Mouse (Mus musculus) adrenal gland, postnatal 36 days (tissue): ENCODE measurements at regions not wholly inside any gene's neighbourhood (a gene's known extent, or its start where the extent isn't known, plus 50 kb on each side); places are given as distances from the start of the nearest gene placed in this dataset.

ENCODE experiments used
- DNase-seq, 2 experiments: peaks; one replicate each; pipeline ENCODE4 v3.0.0; 2021; ENCODE audit warnings: mixed read lengths in 1 of 2

DNA sequence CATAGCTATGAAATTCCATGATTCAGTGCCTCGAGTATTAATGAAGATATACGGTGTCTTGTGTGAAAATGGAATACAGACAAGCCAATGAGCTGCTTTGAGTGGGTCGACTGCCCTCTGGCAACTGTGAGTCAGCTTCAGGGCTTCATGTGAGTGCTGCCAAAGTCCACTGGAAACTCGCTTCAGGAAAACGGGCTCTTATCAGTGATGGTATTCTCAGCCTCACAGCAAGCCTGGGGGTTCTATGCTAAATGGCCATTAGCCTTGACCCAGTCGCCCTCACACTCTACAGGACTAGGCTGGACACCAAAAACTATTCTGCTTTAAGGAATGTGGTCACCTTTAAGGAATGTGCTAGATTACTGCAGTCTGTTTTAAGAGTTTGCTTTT is 477.8 kb downstream of the Efnb2 start:
- peak; percentile 2 to 7 for DNase-seq

DNA sequence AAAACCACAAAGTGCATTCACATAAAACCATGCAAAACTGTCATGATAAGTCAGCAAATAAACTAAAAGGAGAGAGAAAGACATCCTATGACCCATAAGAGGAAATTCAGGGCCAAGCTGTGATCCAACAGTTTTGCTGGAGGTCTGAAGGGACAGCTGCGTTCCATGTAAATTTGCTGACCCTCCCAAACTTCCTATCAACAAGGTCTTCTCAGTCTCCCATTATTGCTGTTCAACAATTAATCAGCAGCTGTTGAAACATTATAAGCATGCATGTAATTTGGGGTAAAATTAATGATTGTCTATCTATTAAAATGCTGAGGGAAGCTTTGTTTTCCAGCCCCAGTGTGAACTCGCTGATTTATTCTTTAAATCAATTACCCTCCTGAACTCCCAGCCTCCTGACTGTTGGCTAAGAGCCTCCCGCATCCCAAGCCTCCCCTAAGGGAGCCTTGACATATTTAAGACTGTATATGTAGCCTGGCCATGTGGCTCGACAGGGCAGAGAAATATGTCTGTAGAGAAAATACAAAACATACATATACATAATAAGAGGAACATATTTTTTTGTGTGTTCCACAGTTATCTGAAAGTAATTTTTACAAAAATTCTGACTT is 478.3 kb downstream of the Efnb2 start:
- DNase-seq: no peak

DNA sequence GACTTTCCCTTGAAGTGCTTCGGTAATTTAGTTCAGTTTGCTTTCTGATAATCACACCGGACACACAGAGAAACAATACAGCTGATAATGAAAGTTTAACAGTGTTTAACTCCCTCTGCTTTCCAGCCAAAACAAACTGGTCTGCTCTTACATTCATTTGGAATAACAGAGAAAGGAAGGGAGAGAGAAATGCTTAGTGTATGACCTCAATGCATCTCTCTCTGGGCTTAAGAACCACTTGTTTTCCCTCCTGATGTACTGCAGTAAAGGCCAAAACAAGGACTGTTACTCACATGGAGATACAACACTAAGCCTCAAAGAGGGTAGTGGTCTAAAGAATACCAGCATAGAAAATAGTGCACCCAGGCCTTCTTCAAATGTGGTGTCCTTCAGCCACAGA is 478.9 kb downstream of the Efnb2 start:
- DNase-seq: no peak

GRCm38 (mm10) chr8:8174286-8174685 is 486.8 kb downstream of the Efnb2 start:
- no peak for DNase-seq

DNA sequence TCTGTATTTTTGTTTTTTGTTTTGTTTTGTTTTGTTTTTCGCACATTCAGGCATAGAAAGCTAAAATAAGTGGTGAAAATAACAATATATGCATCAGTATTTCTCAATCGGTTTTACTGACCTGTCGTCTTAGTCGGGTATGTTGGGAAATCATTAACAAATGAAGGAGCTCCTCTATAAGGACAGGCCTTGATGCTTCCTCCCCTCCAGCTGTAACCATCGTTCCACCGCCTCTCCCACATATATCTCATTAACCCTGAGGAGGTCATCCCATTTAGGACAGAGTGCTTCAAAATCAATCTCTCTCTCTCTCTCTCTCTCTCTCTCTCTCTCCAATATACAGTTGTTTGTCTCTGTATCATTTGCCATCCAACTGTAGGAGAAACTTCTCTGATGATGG is 492.4 kb downstream of the Efnb2 start:
- no peak for DNase-seq

DNA sequence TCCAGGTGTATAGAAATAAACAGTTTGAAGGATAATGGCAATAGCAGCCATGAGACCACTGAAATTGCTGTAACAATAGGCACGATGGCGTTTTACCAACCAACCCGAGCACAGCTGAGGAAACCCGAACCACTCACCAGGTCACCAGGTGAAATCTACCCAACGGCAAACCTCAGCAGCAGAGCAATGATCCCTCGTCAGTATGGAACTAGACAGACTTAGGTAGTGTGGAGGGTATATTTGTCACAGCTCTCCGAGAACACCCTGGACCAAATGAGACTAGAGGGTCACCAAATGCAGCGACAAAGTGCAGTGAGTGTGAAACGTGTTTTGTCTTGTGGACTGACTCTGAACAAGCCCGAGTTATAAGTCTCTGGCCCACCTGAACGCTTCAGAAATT is 492.8 kb downstream of the Efnb2 start:
- no peak for DNase-seq

DNA sequence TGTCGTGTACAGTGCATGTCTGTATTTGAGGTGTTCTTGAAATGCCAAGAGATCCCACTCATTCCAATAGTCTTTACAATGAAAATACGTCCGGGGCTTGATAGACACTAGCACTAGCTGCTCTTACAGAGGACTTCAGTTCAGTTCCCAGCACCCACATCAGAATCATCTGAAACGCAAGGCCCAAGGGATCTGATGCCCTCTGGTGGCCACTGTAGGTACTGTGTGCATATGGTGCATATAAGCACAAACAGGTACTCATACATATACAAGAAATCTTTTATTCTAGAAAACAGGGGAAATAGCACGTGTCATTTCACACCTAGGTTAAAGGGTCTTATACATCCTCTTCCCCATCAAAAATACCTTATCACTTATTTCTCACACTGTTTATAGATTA is 513.5 kb downstream of the Efnb2 start:
- no peak for DNase-seq

GRCm38 (mm10) chr8:8142933-8143495 is 518.0 kb downstream of the Efnb2 start:
- DNase-seq: no peak

- no peak for DNase-seq
These were observed 518.6 kb downstream of the Efnb2 start for GRCm38 (mm10) chr8:8142461-8142860.

DNA sequence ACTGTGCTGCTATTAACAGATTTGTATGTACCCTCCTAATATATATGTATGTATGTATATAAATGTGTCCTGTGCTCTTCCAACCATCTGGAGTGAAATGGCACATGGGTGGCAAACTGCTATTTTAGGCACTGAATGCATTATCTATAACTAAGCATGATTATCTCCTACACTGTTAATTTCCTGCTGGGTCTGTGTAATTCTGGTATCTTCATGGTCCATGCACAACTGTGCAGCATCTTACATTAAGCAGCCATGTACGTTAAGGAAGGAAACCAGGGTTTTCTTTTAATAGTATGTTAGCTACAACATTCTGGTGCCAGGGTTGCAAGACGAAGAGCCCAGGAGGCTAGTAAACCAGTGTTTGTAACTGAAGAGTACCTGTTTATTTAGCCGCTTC is 521.3 kb downstream of the Efnb2 start:
- no peak for DNase-seq

DNA sequence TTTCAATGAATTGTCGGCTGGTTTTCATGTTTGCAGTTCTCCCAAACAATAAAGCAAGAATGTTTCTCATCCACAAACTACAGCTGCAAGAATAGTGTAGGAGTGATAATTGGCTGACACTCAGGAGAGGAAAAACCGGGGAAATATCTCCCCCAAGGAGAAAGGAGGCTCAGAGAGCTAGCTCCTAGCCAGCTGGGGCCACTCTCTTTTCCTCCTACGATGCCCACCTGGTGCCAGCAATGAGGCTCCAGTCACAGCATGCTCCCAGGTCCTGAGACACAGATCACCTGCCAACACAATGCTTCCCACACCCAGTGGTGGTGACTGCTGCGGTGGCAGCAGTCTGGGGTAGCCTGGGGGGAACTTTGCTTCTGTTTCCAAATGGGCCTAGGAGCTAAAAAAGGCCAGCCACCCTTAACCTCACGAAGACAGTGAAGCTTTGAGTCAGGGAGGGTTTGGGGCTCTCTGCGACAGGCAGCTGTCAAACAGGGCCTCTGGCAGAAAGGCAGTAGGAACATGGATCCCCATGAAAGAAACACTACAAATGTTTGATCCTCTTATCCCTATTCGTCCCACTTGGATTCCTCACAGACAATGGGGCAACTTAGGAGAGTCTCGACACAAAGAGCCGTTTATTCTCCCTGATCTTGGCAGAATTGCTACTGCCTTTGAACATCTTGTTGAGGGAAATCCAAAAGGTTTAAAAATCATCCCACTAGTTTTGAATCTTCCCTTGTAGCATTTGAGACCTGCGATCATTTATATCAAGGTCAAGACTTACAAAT is 527.8 kb downstream of the Efnb2 start:
- no peak for DNase-seq

DNA sequence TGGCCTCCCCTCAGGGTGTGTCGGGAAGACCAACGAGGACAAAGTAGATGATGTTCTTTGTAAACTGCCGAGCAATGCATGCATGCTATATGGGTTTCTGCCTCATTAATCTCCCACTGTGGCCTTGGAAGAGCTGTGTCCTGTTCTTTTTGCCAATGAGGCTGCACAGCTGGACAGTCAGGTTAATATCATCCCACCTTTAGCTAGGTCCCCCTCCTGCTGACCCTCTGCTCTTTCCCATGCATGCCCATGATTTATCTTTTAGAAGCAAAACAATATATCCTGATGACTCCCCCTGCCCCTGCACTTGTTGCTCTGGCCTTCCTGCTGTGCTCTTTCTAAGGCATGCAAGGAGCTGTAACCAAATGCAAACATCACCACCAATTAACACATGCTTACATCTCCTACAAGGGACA is 529.1 kb downstream of the Efnb2 start:
- no peak for DNase-seq

DNA sequence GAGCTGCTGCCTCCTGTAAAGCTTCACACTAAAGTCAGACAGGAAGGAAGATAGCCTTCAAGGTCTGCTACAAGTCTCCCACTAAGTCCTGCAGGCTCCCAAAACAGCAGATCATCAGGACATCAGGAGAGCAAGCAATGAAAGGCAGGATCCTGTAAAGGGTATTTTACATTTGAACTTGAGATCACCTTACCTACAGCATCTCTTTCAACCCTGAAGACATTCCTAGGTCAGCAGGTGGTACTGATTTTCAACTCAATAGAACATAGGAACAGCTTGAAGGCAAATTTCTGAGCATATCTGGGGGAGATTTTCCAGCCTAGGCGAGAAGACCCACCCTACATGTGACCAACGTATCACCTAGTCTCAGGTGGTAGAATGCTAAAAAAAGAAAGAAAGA is 530.2 kb downstream of the Efnb2 start:
- no peak for DNase-seq

- peak in 1 of 2 experiments; percentile 1 for DNase-seq
These were observed 545.2 kb downstream of the Efnb2 start for GRCm38 (mm10) chr8:8115595-8116429.

DNA sequence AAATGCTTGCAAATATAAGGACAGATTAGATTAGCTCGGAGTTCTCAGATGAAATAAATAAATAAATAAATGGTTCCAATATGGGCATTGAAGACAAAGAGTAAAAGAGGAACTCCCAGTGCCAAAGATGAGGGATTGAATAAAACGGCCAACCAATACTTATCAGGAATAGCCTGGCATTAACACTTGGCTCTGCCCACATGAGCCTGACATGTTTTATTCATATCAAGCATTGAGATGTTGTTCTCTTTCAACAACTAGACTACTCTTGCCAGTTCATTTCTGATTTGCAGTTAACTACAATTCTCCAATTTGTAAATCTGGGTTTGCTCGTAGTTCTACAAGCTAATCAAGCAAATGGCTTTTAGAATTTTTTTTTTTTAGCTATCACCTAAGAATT is 546.4 kb downstream of the Efnb2 start:
- no peak for DNase-seq

GRCm38 (mm10) chr8:8109785-8110350 is 551.2 kb downstream of the Efnb2 start:
- DNase-seq: no peak

GRCm38 (mm10) chr8:8103492-8103891 is 557.5 kb downstream of the Efnb2 start:
- no peak for DNase-seq

GRCm38 (mm10) chr8:8102010-8102727 is 558.9 kb downstream of the Efnb2 start:
- DNase-seq: no peak

- no peak for DNase-seq
These were observed 568.5 kb downstream of the Efnb2 start for GRCm38 (mm10) chr8:8092551-8092950.

DNA sequence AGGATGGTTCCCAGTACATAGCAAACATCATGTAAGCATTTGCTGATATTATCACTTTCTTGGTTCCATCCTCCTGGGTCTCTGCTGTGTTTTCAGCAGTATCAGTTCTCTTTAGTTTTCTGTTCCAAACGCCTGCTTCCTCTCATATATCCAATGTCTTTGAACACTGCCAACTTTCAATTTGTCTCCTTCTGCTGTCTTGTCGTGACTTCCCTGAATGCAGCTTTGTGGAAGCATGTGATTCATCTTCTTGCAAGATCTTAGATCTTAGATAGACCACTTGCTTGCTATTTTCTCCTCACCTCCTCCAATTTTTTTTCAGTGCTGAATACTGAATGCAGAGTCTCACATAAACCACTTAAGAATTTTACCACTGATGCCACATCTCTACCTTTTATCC is 576.4 kb downstream of the Efnb2 start:
- DNase-seq: no peak

DNA sequence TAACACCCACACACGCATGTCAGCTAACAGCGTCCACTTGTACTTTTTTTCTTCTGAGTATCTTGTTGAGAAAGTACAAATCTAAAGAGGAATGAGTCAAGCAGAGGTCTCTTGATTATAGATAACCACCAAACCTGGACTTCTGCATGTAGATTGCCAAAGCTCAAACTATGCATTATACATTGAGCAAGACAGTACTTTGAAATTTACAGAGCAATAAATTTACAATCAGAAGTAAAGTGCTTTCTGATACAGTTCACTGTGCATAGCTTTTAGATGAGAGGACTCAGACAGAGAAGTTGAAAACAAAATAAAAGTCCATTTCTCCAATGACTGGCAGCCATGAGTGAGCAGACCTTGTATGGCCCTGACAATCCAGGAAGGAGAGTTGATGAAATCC is 597.0 kb downstream of the Efnb2 start:
- DNase-seq: no peak
